Mouse (Mus musculus) neural tube, embryonic 11.5 days (tissue): ENCODE data around the gene Fancf. TPM values are rescaled to one million over a fixed set of nuclear protein-coding genes. Genes with fewer than 3 reads are reported as not detected.

Experiments used
- ATAC-seq: fragments of 200-750 bp; cut with Nextera tagmentation; 2 replicates; pipeline ENCODE4 v1.8.0; 2017; ENCODE audit warnings: moderate number of reproducible peaks, mild to moderate bottlenecking, moderate TSS enrichment, moderate library complexity; ENCODE audit not compliant: insufficient read depth, low FRiP score, low TSS enrichment
- DNase-seq: peaks from one replicate; pipeline ENCODE4 v3.0.0-alpha.2; 2015; ENCODE audit warnings: low spot score
- H3K27ac ChIP-seq: fragments of 300-500 bp; sonication (generic); 2 replicates; pipeline ENCODE4 v1.5.1; 2014; ENCODE audit warnings: low read depth, mild to moderate bottlenecking, low read length
- H3K27me3 ChIP-seq: fragments of 300-500 bp; sonication (generic); 2 replicates; pipeline ENCODE4 v1.6.1; 2014; ENCODE audit warnings: mild to moderate bottlenecking, low read length, mixed read lengths; ENCODE audit not compliant: control insufficient read depth, insufficient read depth
- H3K36me3 ChIP-seq: fragments of 300-500 bp; sonication (generic); 2 replicates; pipeline ENCODE4 v1.6.1; 2014; ENCODE audit warnings: mild to moderate bottlenecking, low read length, moderate library complexity, mixed read lengths; ENCODE audit not compliant: control insufficient read depth, insufficient read depth
- H3K4me1 ChIP-seq: fragments of 300-500 bp; sonication (generic); 2 replicates; pipeline ENCODE4 v1.6.1; 2014; ENCODE audit warnings: low read length, mixed read lengths; ENCODE audit not compliant: control insufficient read depth, insufficient read depth
- H3K4me2 ChIP-seq: fragments of 300-500 bp; sonication (generic); 2 replicates; pipeline ENCODE4 v1.6.1; 2014; ENCODE audit warnings: low read depth, mild to moderate bottlenecking, moderate library complexity
- H3K4me3 ChIP-seq: fragments of 300-500 bp; sonication (generic); 2 replicates; pipeline ENCODE4 v1.5.1; 2014; ENCODE audit warnings: low read depth, low read length
- H3K9ac ChIP-seq: fragments of 300-500 bp; sonication (generic); 2 replicates; pipeline ENCODE4 v1.6.1; 2014; ENCODE audit warnings: mild to moderate bottlenecking, low read length
- H3K9me3 ChIP-seq: fragments of 300-500 bp; sonication (generic); 2 replicates; pipeline ENCODE4 v1.6.1; 2016; ENCODE audit warnings: low read length; ENCODE audit not compliant: control insufficient read depth
- WGBS: fragments of 180-500 bp; shearing (Covaris S2); extraction: QIAGEN DNeasy Blood & Tissue Kit; methylation state at CpG from one replicate; pipeline ENCODE4 v1.1.7; 2014; 5-methylcytosine and 5-hydroxymethylcytosine counted together
- polyA plus RNA-seq: library from polyadenylated mRNA; unstranded; fragments of >200 nt; fragmentation: Nextera tagmentation; extraction: Ambion mirVana; gene quantifications from 2 replicates; pipeline ENCODE4 v1.2.1, GENCODE M21; 2014

The Fancf gene
- polyA plus RNA-seq, 1 experiment from 2014 or later, result 14.7 TPM

DNA sequence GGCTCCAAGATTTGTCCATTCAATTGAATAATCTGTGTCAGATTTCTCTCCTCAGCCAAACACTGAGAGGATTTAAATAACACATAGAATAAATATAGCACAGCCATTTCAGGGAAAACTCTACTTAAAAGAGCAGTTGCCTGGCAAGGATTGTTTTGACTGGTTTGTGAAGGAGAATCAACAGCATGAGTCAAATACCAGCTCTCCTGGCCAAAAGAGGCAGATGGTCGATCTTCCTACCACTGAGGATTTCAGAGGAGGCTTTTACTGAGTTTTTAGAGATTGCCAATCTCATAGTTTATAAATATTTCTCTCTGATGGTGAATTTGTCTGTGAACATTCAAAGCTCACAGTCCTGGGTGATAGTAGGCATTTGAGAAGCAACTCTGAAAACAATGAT lies 42.2 kb downstream of the Fancf start:
- ATAC-seq, result no peak
- H3K4me2 ChIP-seq, result no peak overlapping the region
- H3K4me3 ChIP-seq, result no peak overlapping the region
- no peaks in the 10 kb centered on the region for H3K36me3 ChIP-seq
- no peaks in the 10 kb centered on the region for H3K9me3 ChIP-seq
- H3K27me3 ChIP-seq, result no peaks in the 10 kb centered on the region
- H3K27ac ChIP-seq, result no peak overlapping the region
- 57% methylated on average over 1 of the region's 1 CpGs for WGBS
- no peak for DNase-seq
- no peaks in the 10 kb centered on the region for H3K4me1 ChIP-seq
- H3K9ac ChIP-seq, result no peak overlapping the region

DNA sequence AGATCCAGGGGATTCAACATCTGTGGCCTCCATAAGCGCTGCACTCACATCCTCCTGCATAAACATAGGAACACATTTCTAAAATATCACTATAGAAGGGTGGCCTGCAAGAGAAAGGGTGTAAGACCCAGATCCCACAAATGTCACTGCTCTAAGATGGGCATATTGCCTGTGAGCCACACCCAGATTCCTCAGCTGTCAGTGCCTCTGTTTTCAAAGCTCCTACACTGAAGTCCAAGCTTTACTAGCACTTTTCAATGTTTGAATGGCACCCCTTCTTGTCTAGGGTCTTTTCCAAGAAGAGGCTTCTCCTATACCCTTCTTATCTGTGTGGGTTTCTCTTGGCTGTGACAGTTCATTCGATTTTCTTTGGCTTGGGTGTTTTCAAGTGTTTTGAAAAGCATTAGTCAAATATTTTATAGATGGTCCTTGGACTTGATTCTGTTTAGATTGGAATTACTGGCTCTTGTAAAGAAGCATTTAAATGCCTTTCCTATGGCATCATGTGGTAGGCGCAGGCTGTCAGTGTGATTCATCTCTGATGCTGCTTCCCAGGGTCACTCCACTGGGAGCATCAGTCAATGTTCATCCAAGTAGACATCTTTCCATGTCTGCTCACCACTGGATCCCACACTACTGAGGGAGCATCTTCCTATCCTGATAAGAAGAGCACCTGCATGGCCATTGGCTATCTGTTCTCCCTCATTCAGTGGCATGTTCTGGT lies 43.7 kb downstream of the Fancf start:
- Histone ChIP-seq H3K36me3 (no peaks in the 10 kb centered on the region), H3K9ac (no peak overlapping the region), H3K4me1 (no peaks in the 10 kb centered on the region), H3K27me3 (no peaks in the 10 kb centered on the region), H3K27ac (no peak overlapping the region), H3K4me3 (no peak overlapping the region), H3K4me2 (no peak overlapping the region), H3K9me3 (no peaks in the 10 kb centered on the region)
- ATAC-seq (no peak), DNase-seq (no peak)
- 73% methylated on average over 3 of the region's 3 CpGs for WGBS

DNA sequence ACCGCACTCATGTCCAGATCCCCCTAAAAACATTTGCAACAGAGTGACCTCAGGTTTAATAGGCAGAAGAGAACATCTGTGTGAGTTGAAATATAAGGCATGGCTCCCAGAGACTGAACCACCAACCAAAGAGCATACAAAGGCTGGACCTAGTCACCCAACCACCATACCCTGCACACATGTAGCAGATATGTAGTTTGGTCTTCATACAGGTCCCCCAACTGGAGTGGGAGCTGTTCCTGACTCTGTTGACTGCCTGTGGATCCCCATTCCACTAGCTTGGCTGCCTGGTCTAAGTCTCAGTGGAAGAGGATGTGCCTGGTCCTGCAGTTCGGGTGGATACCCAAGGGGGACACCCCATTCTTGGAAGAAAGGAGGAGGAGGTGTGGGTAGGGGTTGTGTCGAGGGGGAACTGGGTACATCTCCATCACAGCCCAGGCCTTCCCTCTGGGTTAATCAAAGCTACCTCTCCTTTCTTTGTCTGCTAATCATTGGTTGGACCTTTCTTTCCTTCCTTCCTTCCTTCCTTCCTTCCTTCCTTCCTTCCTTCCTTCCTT lies 45.7 kb downstream of the Fancf start:
- no peak overlapping the region for H3K9ac ChIP-seq
- ATAC-seq (no peak), DNase-seq (no peak)
- no peaks in the 10 kb centered on the region for H3K4me1 ChIP-seq
- no peak overlapping the region for H3K4me2 ChIP-seq
- H3K36me3 ChIP-seq, result no peaks in the 10 kb centered on the region
- H3K27me3 ChIP-seq, result no peaks in the 10 kb centered on the region
- no peak overlapping the region for H3K27ac ChIP-seq
- 66% methylated on average over 3 of the region's 3 CpGs for WGBS
- H3K9me3 ChIP-seq, result no peaks in the 10 kb centered on the region
- no peak overlapping the region for H3K4me3 ChIP-seq

- WGBS, result 63% methylated on average over 4 of the region's 4 CpGs
- Histone ChIP-seq H3K4me3 (no peak overlapping the region), H3K36me3 (no peaks in the 10 kb centered on the region), H3K9me3 (no peaks in the 10 kb centered on the region), H3K27ac (no peak overlapping the region), H3K4me2 (no peak overlapping the region), H3K27me3 (no peaks in the 10 kb centered on the region), H3K4me1 (no peaks in the 10 kb centered on the region), H3K9ac (no peak overlapping the region)
- DNase-seq (no peak), ATAC-seq (no peak)
Measured at GRCm38 (mm10) chr7:51815473-51816282, 46.4 kb downstream of the Fancf start.

Other genes starting within 250 kb of the Fancf start
- 29.8 and 32.0 TPM in 2 replicates for gene Slc17a6, start 240.3 kb downstream of the Fancf start, polyA plus RNA-seq
- 49.0 and 58.7 TPM in 2 replicates for gene Gas2, start 252 bp downstream of the Fancf start, polyA plus RNA-seq
- gene Svip, start 143.8 kb upstream of the Fancf start, polyA plus RNA-seq, result 19.1 and 19.9 TPM in 2 replicates
- not detected in 2 replicates for gene 1700015G11Rik, start 153.5 kb upstream of the Fancf start, polyA plus RNA-seq